Mouse (Mus musculus) forebrain, embryonic 14.5 days (tissue): ENCODE results near the gene Aak1. TPM values are rescaled to one million over a fixed set of nuclear protein-coding genes. Genes with fewer than 3 reads are reported as not detected.
A peak's percentile ranks its signal among the peaks of the same experiment; 100 is the strongest.

Source experiments
- ATAC-seq: fragments of 200-750 bp; cut with Nextera tagmentation; 2 replicates; pipeline ENCODE4 v1.8.0; 2017; ENCODE audit warnings: mild to moderate bottlenecking, moderate library complexity
- DNase-seq: peaks from one replicate; pipeline ENCODE4 v3.0.0-alpha.2; 2015; ENCODE audit warnings: low spot score
- H3K27ac ChIP-seq: fragments of 300-500 bp; sonication (generic); 2 replicates; pipeline ENCODE4 v1.5.1; 2014; ENCODE audit warnings: low read depth, mild to moderate bottlenecking, control low read depth, low read length, moderate library complexity
- H3K27me3 ChIP-seq: fragments of 300-500 bp; sonication (generic); replicated peaks from 2 replicates; pipeline ENCODE4 v1.6.1; 2014; ENCODE audit warnings: low read length, control low read depth, mixed read lengths; ENCODE audit not compliant: control insufficient read depth, insufficient read depth
- H3K36me3 ChIP-seq: fragments of 300-500 bp; sonication (generic); 2 replicates; pipeline ENCODE4 v1.6.1; 2014; ENCODE audit warnings: low read length, control low read depth; ENCODE audit not compliant: control insufficient read depth, insufficient read depth
- H3K4me1 ChIP-seq: fragments of 300-500 bp; sonication (generic); 2 replicates; pipeline ENCODE4 v1.6.1; 2014; ENCODE audit warnings: antibody characterized with exemption, low read length, control low read depth; ENCODE audit not compliant: control insufficient read depth, insufficient read depth
- H3K4me2 ChIP-seq: fragments of 300-500 bp; sonication (generic); 2 replicates; pipeline ENCODE4 v1.6.1; 2014; ENCODE audit warnings: mild to moderate bottlenecking, control low read depth, low read length
- H3K4me3 ChIP-seq: fragments of 300-500 bp; sonication (generic); 2 replicates; pipeline ENCODE4 v1.5.1; 2014; ENCODE audit warnings: low read depth, low read length, control low read depth
- H3K9ac ChIP-seq: fragments of 300-500 bp; sonication (generic); 2 replicates; pipeline ENCODE4 v1.6.1; 2014; ENCODE audit warnings: mild to moderate bottlenecking, low read length, control low read depth, moderate library complexity
- H3K9me3 ChIP-seq: fragments of 300-500 bp; sonication (generic); replicated peaks from 2 replicates; pipeline ENCODE4 v1.6.1; 2016; ENCODE audit warnings: low read length, control low read depth, mixed read lengths; ENCODE audit not compliant: control insufficient read depth
- WGBS: fragments of 180-500 bp; shearing (Covaris S2); extraction: QIAGEN DNeasy Blood & Tissue Kit; methylation state at CpG from one replicate; pipeline ENCODE4 v1.1.7; 2014; 5-methylcytosine and 5-hydroxymethylcytosine counted together
- polyA plus RNA-seq: library from polyadenylated mRNA; unstranded; fragments of >200 nt; fragmentation: Nextera tagmentation; extraction: Ambion mirVana; gene quantifications from 2 replicates; pipeline ENCODE4 v1.2.1, GENCODE M21; 2014

Gene Aak1
- polyA plus RNA-seq, 1 experiment from 2014 or later, result 23.5 TPM

DNA sequence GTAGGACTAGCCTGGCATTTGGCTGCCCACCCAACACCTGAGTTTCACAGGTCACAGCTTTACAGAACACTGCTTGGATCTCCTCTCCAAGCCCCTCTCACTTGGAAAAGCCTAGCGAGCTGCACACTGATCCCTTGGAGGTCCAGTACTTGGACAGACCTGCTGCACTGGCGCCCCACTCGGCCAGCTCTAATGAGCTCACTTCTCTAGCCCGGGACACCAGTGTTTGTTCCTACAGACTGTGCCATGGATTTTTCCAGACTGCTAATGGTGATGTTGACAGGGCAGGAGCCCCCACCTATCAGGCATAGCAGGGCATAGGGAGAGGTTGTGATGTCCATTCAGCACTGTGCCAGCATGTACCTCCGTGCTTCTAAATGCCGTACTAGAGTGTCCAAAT, 48.2 kb downstream of the Aak1 start:
- no peaks in the 10 kb centered on the region for H3K4me1 ChIP-seq
- 95% methylated on average over 6 of the region's 6 CpGs for WGBS
- H3K9me3 ChIP-seq, result no peaks in the 10 kb centered on the region
- H3K27ac ChIP-seq, result no peak overlapping the region
- no peak overlapping the region for H3K4me3 ChIP-seq
- no peak overlapping the region for H3K9ac ChIP-seq
- no peaks in the 10 kb centered on the region for H3K36me3 ChIP-seq
- DNase-seq (no peak), ATAC-seq (no peak)
- no peaks in the 10 kb centered on the region for H3K27me3 ChIP-seq
- H3K4me2 ChIP-seq, result no peak overlapping the region

DNA sequence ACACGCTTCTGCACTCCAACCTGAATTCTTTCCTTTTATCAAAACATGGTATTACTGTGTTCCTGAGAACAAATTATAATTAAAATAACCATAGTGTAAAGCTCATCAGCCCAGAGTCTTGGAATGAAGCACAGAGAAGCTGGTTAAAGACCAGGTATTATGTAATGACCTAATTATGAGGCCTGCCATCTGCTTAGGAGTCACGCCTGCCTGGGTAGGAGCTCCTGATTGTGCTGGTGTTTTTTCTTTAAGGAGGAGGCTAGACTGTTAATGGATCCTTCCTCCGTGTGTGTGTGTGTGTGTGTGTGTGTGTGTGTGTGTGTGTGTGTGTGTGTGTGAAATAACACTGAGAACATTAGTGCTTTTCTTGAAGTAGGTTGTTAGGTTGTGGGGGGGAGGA, 49.7 kb downstream of the Aak1 start:
- no peak overlapping the region for H3K27ac ChIP-seq
- WGBS, result 54% methylated on average over 3 of the region's 3 CpGs

DNA sequence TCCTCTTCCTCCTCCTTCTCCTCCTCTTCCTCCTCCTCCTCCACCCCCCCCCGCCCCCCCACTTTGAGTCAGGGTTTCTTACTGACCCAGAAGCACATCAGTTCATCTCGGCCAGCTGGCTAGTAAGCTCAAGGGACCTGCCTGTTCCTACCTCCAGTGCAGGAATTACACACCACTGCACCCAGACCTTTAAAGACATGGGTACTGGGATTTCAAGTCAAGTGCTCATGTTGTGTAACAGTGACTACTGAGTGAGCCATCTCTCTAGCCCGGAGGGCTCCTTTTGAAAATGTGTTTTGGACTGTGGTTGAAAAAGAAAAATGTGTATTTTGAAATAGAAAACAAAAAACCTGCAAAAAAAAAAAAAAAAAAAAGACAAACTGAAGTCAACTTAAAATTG, 50.6 kb downstream of the Aak1 start:
- no peak overlapping the region for H3K27ac ChIP-seq
- H3K4me1 ChIP-seq, result no peaks in the 10 kb centered on the region
- H3K4me2 ChIP-seq, result no peak overlapping the region
- WGBS, result 90% methylated on average over 2 of the region's 3 CpGs
- H3K36me3 ChIP-seq, result no peaks in the 10 kb centered on the region
- no peak for ATAC-seq
- no peaks in the 10 kb centered on the region for H3K9me3 ChIP-seq
- H3K27me3 ChIP-seq, result no peaks in the 10 kb centered on the region
- no peak overlapping the region for H3K9ac ChIP-seq
- DNase-seq, result no peak
- no peak overlapping the region for H3K4me3 ChIP-seq

More for the DNA sequence above, 49.7 kb downstream of the Aak1 start:
- Histone ChIP-seq H3K27me3 (no peaks in the 10 kb centered on the region), H3K4me3 (no peak overlapping the region), H3K9ac (no peak overlapping the region), H3K4me2 (no peak overlapping the region), H3K9me3 (no peaks in the 10 kb centered on the region), H3K36me3 (no peaks in the 10 kb centered on the region), H3K4me1 (no peaks in the 10 kb centered on the region)
- DNase-seq, result peak; percentile 15
- no peak for ATAC-seq

DNA sequence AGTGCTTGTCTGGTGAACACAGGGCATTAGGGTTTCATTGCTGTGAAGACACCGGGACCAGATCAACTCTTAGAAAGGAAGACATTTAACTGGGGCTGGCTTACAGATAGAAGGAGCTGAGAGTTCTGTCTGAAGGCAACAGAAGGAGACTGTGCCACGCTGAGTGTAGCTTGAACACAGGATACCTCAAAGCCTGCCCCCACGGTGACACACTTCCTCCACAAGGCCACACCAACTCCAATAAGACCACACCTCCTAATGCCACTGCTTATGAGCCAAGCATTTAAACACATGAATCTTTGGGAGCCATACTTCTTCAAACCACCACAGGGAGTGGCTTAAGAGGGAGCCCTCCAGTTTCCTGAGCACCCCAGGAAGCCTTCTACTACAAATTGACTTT, 51.2 kb downstream of the Aak1 start:
- Histone ChIP-seq H3K9ac (no peak overlapping the region), H3K27ac (no peak overlapping the region), H3K36me3 (no peaks in the 10 kb centered on the region), H3K9me3 (no peaks in the 10 kb centered on the region), H3K27me3 (no peaks in the 10 kb centered on the region), H3K4me1 (no peaks in the 10 kb centered on the region), H3K4me2 (no peak overlapping the region), H3K4me3 (no peak overlapping the region)
- DNase-seq (no peak), ATAC-seq (no peak)
- whole genome bisulfite sequencing, result 92% methylated on average over 3 of the region's 3 CpGs

DNA sequence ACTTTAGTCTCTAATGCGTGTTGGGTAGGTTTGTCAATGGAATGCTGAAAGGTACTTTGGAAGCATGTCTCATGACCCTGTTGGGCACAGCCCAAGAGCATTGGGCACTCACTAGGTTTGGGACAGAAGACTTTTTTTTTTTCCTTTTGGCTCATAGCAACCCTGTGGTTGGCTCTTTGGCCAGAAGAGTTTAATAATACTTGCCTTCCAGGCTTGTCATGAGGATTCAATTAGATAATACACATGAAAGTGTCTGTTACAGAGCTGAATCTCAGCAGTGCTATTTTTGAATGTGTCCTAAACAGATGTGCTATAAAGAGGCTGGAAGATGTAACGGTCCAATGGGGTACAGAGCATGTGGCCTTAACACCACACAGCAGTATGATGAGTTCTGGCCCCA, 56.2 kb downstream of the Aak1 start:
- H3K4me1 ChIP-seq, result no peaks in the 10 kb centered on the region
- H3K9ac ChIP-seq, result no peak overlapping the region
- no peak overlapping the region for H3K27ac ChIP-seq
- no peaks in the 10 kb centered on the region for H3K36me3 ChIP-seq
- no peak for ATAC-seq
- no peak for DNase-seq
- no peaks in the 10 kb centered on the region for H3K27me3 ChIP-seq
- no peak overlapping the region for H3K4me3 ChIP-seq
- no peaks in the 10 kb centered on the region for H3K9me3 ChIP-seq
- no peak overlapping the region for H3K4me2 ChIP-seq
- 82% methylated on average over 2 of the region's 2 CpGs for WGBS

DNA sequence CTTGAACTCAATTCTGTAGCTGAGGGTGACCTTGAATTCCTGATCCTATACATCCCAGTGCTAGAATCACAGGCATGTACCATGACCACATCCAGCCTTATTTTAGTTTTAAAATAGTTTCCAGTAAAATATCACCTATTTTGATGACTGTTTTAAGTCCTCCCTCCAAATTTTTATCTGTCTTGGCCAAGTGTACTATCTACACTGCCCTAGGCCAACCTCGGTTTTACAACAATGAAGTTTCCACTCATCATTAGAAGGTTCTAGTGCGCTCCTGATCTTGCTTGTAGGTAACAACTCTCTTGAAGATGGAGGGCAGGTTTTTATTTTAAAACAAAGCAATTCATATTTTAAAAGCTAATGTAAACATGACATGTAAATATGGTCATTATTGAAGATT, 57.9 kb downstream of the Aak1 start:
- WGBS, result 95% methylated on average over 2 of the region's 2 CpGs
- Histone ChIP-seq H3K36me3 (no peaks in the 10 kb centered on the region), H3K27me3 (no peaks in the 10 kb centered on the region), H3K4me2 (no peak overlapping the region), H3K27ac (no peak overlapping the region), H3K9me3 (no peaks in the 10 kb centered on the region), H3K4me3 (no peak overlapping the region), H3K4me1 (no peaks in the 10 kb centered on the region), H3K9ac (no peak overlapping the region)
- ATAC-seq (no peak), DNase-seq (no peak)

DNA sequence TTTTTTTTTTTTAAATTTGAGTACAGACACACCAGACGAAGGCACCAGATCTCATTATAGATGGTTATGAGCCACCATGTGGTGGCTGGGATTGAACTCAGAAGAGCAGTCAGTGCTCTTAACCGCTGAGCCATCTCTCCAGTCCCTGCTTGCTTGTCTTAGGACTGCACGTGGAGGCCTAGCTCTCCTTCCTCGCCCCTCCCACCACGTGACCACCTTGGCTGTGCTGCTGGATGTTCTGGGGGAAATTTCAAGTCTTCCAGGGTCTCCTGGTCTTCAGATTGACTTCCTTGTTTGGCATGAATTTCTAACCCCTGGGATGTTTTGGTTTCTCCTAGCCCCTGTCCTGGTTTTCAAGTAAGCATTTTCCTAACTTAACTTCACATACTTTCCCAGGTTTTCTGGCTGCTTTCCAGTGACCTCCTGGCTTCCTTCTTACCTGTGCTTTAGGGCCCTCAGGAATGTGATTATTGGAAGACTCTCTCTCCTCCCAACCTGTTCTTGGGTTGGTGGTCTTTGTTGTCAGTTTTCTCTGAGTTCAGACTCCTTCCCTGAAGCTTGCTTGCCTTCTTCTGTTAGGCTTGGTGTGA, 59.3 kb downstream of the Aak1 start:
- no peak overlapping the region for H3K4me3 ChIP-seq
- WGBS, result 68% methylated on average over 5 of the region's 5 CpGs
- no peak for ATAC-seq

DNA sequence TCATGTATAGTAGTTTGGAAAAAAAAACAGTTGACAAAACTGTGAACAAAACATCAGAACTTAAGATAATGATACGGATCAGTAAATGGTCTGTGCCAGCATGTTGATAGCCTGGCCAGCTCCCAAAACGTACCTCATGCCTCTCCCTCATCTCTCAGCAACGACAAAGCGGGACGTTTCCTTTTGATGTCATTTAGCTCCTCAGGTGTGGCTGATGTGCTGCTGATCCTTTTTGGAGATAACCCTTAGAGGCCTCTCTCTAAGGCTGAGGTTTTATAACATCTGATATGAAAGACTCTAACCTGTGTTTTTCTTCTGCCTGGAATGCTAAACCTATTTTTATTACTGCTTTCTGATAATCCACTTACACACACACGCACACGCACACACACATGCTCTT, 60.6 kb downstream of the Aak1 start:
- no peak overlapping the region for H3K9ac ChIP-seq
- 82% methylated on average over 7 of the region's 7 CpGs for WGBS
- no peak overlapping the region for H3K4me2 ChIP-seq
- H3K9me3 ChIP-seq, result no peaks in the 10 kb centered on the region
- H3K4me3 ChIP-seq, result no peak overlapping the region
- no peaks in the 10 kb centered on the region for H3K4me1 ChIP-seq
- DNase-seq, result no peak
- no peaks in the 10 kb centered on the region for H3K36me3 ChIP-seq
- ATAC-seq, result no peak
- H3K27me3 ChIP-seq, result no peaks in the 10 kb centered on the region
- H3K27ac ChIP-seq, result no peak overlapping the region

More for the DNA sequence above, 59.3 kb downstream of the Aak1 start:
- Histone ChIP-seq H3K36me3 (no peaks in the 10 kb centered on the region), H3K4me1 (no peaks in the 10 kb centered on the region), H3K27me3 (no peaks in the 10 kb centered on the region), H3K9ac (no peak overlapping the region), H3K4me2 (no peak overlapping the region), H3K9me3 (no peaks in the 10 kb centered on the region), H3K27ac (no peak overlapping the region)
- DNase-seq, result no peak

DNA sequence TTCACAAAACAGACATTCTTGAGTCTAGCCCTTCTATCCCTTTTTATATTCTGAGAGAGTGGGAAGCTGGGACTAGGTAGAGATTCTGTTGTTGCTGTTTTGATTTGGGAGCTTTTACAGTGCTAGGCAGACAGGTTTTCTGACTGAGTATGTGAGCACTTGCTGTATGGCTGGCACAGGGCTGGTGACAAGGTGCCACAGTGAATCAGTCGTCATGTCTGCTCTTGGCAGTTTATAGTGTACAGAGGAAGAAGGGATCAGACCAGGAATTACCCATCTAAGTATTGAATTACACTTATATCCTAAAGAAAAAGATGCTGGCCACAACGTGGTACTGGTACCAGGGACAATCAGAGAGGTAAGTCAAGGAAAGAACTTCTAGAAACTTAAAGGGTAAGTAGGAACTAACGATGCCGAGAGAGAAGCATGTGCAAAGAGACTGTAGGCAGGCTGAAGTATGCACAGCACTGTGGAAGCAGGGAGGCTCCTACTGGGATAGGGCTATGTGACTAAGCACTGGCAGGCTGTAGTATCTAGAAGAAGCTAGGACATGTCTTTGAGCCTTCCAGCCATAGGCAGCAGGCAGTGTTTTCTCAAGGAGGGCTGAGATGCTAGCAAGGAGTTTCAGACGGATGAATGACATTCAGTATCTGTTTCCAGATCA, 67.0 kb downstream of the Aak1 start:
- WGBS, result 82% methylated on average over 5 of the region's 5 CpGs
- H3K4me1 ChIP-seq, result peaks cover 4% of the 10 kb centered on the region
- no peak overlapping the region for H3K9ac ChIP-seq
- ATAC-seq (no peak), DNase-seq (no peak)
- H3K27ac ChIP-seq, result no peak overlapping the region
- no peak overlapping the region for H3K4me2 ChIP-seq
- H3K4me3 ChIP-seq, result no peak overlapping the region
- H3K36me3 ChIP-seq, result no peaks in the 10 kb centered on the region
- no peaks in the 10 kb centered on the region for H3K9me3 ChIP-seq
- H3K27me3 ChIP-seq, result no peaks in the 10 kb centered on the region
